Mouse (Mus musculus) forebrain, embryonic 10.5 days (tissue): ENCODE measurements around the gene Phkg2. TPM values are rescaled to one million over a fixed set of nuclear protein-coding genes. Genes with fewer than 3 reads are reported as not detected.
"Not testable (repeated sequence)": the region's sequence is repeated elsewhere in the genome, so short reads cannot be mapped to it uniquely, and the experiment has no call there.

Source experiments
- DNase-seq: peaks from one replicate; pipeline ENCODE4 v3.0.0-alpha.2; 2017; ENCODE audit warnings: low spot score; ENCODE audit errors: extremely low spot score
- H3K27ac ChIP-seq: fragments of 300-500 bp; sonication (generic); 2 replicates; pipeline ENCODE4 v1.5.1; 2016; ENCODE audit warnings: mild to moderate bottlenecking
- H3K27me3 ChIP-seq: fragments of 300-500 bp; sonication (generic); 2 replicates; pipeline ENCODE4 v1.6.1; 2016; ENCODE audit warnings: mild to moderate bottlenecking; ENCODE audit not compliant: poor library complexity, severe bottlenecking
- H3K36me3 ChIP-seq: fragments of 300-500 bp; sonication (generic); replicated peaks from 2 replicates; pipeline ENCODE4 v1.6.1; 2016; ENCODE audit warnings: mild to moderate bottlenecking, moderate library complexity
- H3K4me1 ChIP-seq: fragments of 300-500 bp; sonication (generic); 2 replicates; pipeline ENCODE4 v1.6.1; 2016
- H3K4me3 ChIP-seq: fragments of 300-500 bp; sonication (generic); 2 replicates; pipeline ENCODE4 v1.5.1; 2016; ENCODE audit warnings: mild to moderate bottlenecking, moderate library complexity
- H3K9me3 ChIP-seq: fragments of 300-500 bp; sonication (generic); 2 replicates; pipeline ENCODE4 v1.6.1; 2016; ENCODE audit warnings: mild to moderate bottlenecking, moderate library complexity
- WGBS: fragments of 180-500 bp; shearing (Covaris S2); methylation state at CpG from one replicate; pipeline ENCODE4 v1.1.7; 2016; 5-methylcytosine and 5-hydroxymethylcytosine counted together
- polyA plus RNA-seq: library from polyadenylated mRNA; unstranded; fragments of >200 nt; fragmentation: Nextera tagmentation; extraction: Ambion mirVana; gene quantifications from 2 replicates; pipeline ENCODE4 v1.2.1, GENCODE M21; 2016

Gene Phkg2
- polyA plus RNA-seq, 1 experiment from 2014 or later, result 45.0 TPM

GRCm38 (mm10) chr7:127611561-127611960 is 38.4 kb downstream of the Phkg2 start:
- peaks cover 13% of the 10 kb centered on the region; the same call in 1 of the 2 replicates for H3K9me3 ChIP-seq
- no peak overlapping the region for H3K4me3 ChIP-seq
- H3K27me3 ChIP-seq, result no peaks in the 10 kb centered on the region
- WGBS, result 97% methylated on average over 26 of the region's 26 CpGs
- H3K4me1 ChIP-seq, result peaks cover 27% of the 10 kb centered on the region
- H3K36me3 ChIP-seq, result peaks cover 69% of the 10 kb centered on the region
- no peak overlapping the region for H3K27ac ChIP-seq
- no peak for DNase-seq

GRCm38 (mm10) chr7:127613501-127613900 is 40.4 kb downstream of the Phkg2 start:
- peaks cover 13% of the 10 kb centered on the region; the same call in 1 of the 2 replicates for H3K9me3 ChIP-seq
- DNase-seq, result no peak
- peaks cover 49% of the 10 kb centered on the region for H3K36me3 ChIP-seq
- 91% methylated on average over 8 of the region's 8 CpGs for WGBS
- H3K4me1 ChIP-seq, result peaks cover 39% of the 10 kb centered on the region
- H3K4me3 ChIP-seq, result peak overlapping the region; percentile 100
- no peaks in the 10 kb centered on the region for H3K27me3 ChIP-seq
- peak overlapping the region; percentile 98; the same call in 1 of the 2 replicates for H3K27ac ChIP-seq

- no peaks in the 10 kb centered on the region for H3K27me3 ChIP-seq
- H3K4me3 ChIP-seq, result peak overlapping the region; percentile 100
- peaks cover 39% of the 10 kb centered on the region for H3K4me1 ChIP-seq
- peaks cover 44% of the 10 kb centered on the region for H3K36me3 ChIP-seq
- peaks cover 13% of the 10 kb centered on the region; the same call in 1 of the 2 replicates for H3K9me3 ChIP-seq
- 25% methylated on average over 8 of the region's 8 CpGs for WGBS
- DNase-seq, result no peak
- peak overlapping the region; percentile 98 for H3K27ac ChIP-seq
These were observed 41.0 kb downstream of the Phkg2 start for GRCm38 (mm10) chr7:127614091-127614490.

GRCm38 (mm10) chr7:127614511-127614890 is 41.4 kb downstream of the Phkg2 start:
- WGBS, result under 1% methylated on average over 43 of the region's 44 CpGs
- H3K36me3 ChIP-seq, result peaks cover 39% of the 10 kb centered on the region
- H3K4me3 ChIP-seq, result peak overlapping the region; percentile 100
- no peaks in the 10 kb centered on the region for H3K27me3 ChIP-seq
- H3K9me3 ChIP-seq, result peaks cover 13% of the 10 kb centered on the region; the same call in 1 of the 2 replicates
- peak; percentile 47 for DNase-seq
- H3K4me1 ChIP-seq, result peaks cover 39% of the 10 kb centered on the region
- H3K27ac ChIP-seq, result peak overlapping the region; percentile 98

GRCm38 (mm10) chr7:127614891-127615843 is 42.0 kb downstream of the Phkg2 start, which contains the start of gene Zfp629:
Zfp629 (minus strand) TSS chr7:127615797.
- H3K36me3 ChIP-seq, result peaks cover 33% of the 10 kb centered on the region
- under 1% methylated on average over 50 of the region's 50 CpGs for WGBS
- H3K9me3 ChIP-seq, result peaks cover 13% of the 10 kb centered on the region; the same call in 1 of the 2 replicates
- H3K4me3 ChIP-seq, result peak within 1 kb of the TSS; percentile 100
- H3K27ac ChIP-seq, result peak within 1 kb of the TSS; percentile 98
- no peaks in the 10 kb centered on the region for H3K27me3 ChIP-seq
- DNase-seq, result peak; percentile 90
- peaks cover 39% of the 10 kb centered on the region for H3K4me1 ChIP-seq

GRCm38 (mm10) chr7:127616336-127616735 is 43.2 kb downstream of the Phkg2 start:
- DNase-seq, result no peak
- Histone ChIP-seq H3K27me3 (no peaks in the 10 kb centered on the region), H3K36me3 (peaks cover 21% of the 10 kb centered on the region), H3K9me3 (peaks cover 7% of the 10 kb centered on the region; the same call in 1 of the 2 replicates), H3K4me3 (peak overlapping the region; percentile 14), H3K4me1 (peaks cover 39% of the 10 kb centered on the region), H3K27ac (no peak overlapping the region)
- WGBS, result 87% methylated on average over 1 of the region's 1 CpGs

- peaks cover 16% of the 10 kb centered on the region for H3K36me3 ChIP-seq
- no peaks in the 10 kb centered on the region for H3K27me3 ChIP-seq
- DNase-seq, result no peak
- H3K4me3 ChIP-seq, result 0 out of 2 replicates have a peak overlapping the region, but pooled peaks have one; percentile 14
- no peak overlapping the region for H3K27ac ChIP-seq
- H3K4me1 ChIP-seq, result peaks cover 39% of the 10 kb centered on the region
- WGBS, result 90% methylated on average over 1 of the region's 1 CpGs
- H3K9me3 ChIP-seq, result peaks cover 1% of the 10 kb centered on the region; the same call in 1 of the 2 replicates
These were observed 43.7 kb downstream of the Phkg2 start for GRCm38 (mm10) chr7:127616881-127617280.

GRCm38 (mm10) chr7:127617962-127618361 is 44.8 kb downstream of the Phkg2 start:
- Histone ChIP-seq H3K27ac (peak overlapping the region; percentile 44; the same call in 1 of the 2 replicates), H3K27me3 (no peaks in the 10 kb centered on the region)
- no peak for DNase-seq

GRCm38 (mm10) chr7:127618402-127618801 is 45.3 kb downstream of the Phkg2 start:
- DNase-seq, H3K9me3 ChIP-seq, H3K4me3 ChIP-seq, H3K36me3 ChIP-seq, H3K27ac ChIP-seq, H3K27me3 ChIP-seq: not testable (repeated sequence)
- WGBS, result 92% methylated on average over 7 of the region's 8 CpGs
- peaks cover 35% of the 10 kb centered on the region for H3K4me1 ChIP-seq

More at GRCm38 (mm10) chr7:127617962-127618361, 44.8 kb downstream of the Phkg2 start:
- Histone ChIP-seq H3K36me3 (peaks cover 5% of the 10 kb centered on the region), H3K9me3 (no peaks in the 10 kb centered on the region), H3K4me1 (peaks cover 39% of the 10 kb centered on the region), H3K4me3 (no peak overlapping the region; the same call in 1 of the 2 replicates)
- WGBS, result 36% methylated on average over 2 of the region's 2 CpGs

- H3K9me3 ChIP-seq, result no peaks in the 10 kb centered on the region; the same call in 1 of the 2 replicates
- WGBS, result 98% methylated on average over 7 of the region's 7 CpGs
- H3K27ac ChIP-seq, result no peak overlapping the region
- H3K4me1 ChIP-seq, result no peaks in the 10 kb centered on the region
- no peaks in the 10 kb centered on the region for H3K27me3 ChIP-seq
- no peaks in the 10 kb centered on the region for H3K36me3 ChIP-seq
- no peak overlapping the region for H3K4me3 ChIP-seq
- no peak for DNase-seq
These were observed 52.9 kb downstream of the Phkg2 start for GRCm38 (mm10) chr7:127626039-127626438.

GRCm38 (mm10) chr7:127626471-127626870 is 53.3 kb downstream of the Phkg2 start:
- Histone ChIP-seq H3K4me1 (no peaks in the 10 kb centered on the region), H3K27me3 (no peaks in the 10 kb centered on the region), H3K9me3 (no peaks in the 10 kb centered on the region; the same call in 1 of the 2 replicates), H3K27ac (no peak overlapping the region), H3K4me3 (no peak overlapping the region), H3K36me3 (no peaks in the 10 kb centered on the region)
- 89% methylated on average over 4 of the region's 4 CpGs for WGBS
- DNase-seq, result no peak

- WGBS, result 78% methylated on average over 5 of the region's 5 CpGs
These were observed 55.5 kb downstream of the Phkg2 start for GRCm38 (mm10) chr7:127628646-127629045.

GRCm38 (mm10) chr7:127631416-127631815 is 58.3 kb downstream of the Phkg2 start:
- Histone ChIP-seq H3K36me3 (no peaks in the 10 kb centered on the region), H3K4me1 (peaks cover 1% of the 10 kb centered on the region), H3K27me3 (peaks cover 7% of the 10 kb centered on the region), H3K4me3 (no peak overlapping the region), H3K9me3 (no peaks in the 10 kb centered on the region), H3K27ac (no peak overlapping the region)
- WGBS, result 70% methylated on average over 4 of the region's 4 CpGs
- no peak for DNase-seq

More at GRCm38 (mm10) chr7:127628646-127629045, 55.5 kb downstream of the Phkg2 start:
- no peak overlapping the region for H3K4me3 ChIP-seq
- H3K36me3 ChIP-seq, result no peaks in the 10 kb centered on the region
- no peaks in the 10 kb centered on the region for H3K4me1 ChIP-seq
- H3K9me3 ChIP-seq, result no peaks in the 10 kb centered on the region; the same call in 1 of the 2 replicates
- no peak overlapping the region for H3K27ac ChIP-seq
- H3K27me3 ChIP-seq, result no peaks in the 10 kb centered on the region
- DNase-seq, result no peak
